Mouse (Mus musculus): ENCODE results near the gene Spire2.
A peak's percentile ranks its signal among the peaks of the same experiment; 100 is the strongest.

Gene Spire2

DNA sequence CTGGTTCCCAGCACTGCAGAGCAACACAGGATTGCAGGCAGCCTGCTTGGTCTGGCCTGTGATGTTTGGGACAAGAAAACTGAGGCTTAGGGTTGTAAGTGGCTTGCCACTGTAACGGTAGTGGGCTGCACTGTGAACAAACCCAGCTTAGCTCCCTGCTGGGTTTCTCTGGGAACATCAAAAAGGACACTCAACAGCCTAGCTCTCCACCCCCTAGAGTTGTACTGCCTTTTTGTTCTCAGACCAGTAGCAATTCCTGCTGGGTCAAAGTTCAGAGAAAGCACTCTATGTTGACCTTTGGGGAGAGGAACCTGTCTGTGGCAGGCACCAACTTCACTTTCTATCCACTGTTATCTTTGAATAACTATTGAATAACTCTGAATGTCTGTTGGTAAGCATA is 2.0 kb downstream of the Spire2 start:
- no peak for DNase-seq (ENCODE audit: low spot score)

GRCm38 (mm10) chr8:123337475-123337874 is 5.0 kb downstream of the Spire2 start:
- no peak for DNase-seq (ENCODE audit: low spot score)

GRCm38 (mm10) chr8:123340071-123340470 is 7.6 kb downstream of the Spire2 start:
- DNase-seq (ENCODE audit: low spot score), result no peak

DNA sequence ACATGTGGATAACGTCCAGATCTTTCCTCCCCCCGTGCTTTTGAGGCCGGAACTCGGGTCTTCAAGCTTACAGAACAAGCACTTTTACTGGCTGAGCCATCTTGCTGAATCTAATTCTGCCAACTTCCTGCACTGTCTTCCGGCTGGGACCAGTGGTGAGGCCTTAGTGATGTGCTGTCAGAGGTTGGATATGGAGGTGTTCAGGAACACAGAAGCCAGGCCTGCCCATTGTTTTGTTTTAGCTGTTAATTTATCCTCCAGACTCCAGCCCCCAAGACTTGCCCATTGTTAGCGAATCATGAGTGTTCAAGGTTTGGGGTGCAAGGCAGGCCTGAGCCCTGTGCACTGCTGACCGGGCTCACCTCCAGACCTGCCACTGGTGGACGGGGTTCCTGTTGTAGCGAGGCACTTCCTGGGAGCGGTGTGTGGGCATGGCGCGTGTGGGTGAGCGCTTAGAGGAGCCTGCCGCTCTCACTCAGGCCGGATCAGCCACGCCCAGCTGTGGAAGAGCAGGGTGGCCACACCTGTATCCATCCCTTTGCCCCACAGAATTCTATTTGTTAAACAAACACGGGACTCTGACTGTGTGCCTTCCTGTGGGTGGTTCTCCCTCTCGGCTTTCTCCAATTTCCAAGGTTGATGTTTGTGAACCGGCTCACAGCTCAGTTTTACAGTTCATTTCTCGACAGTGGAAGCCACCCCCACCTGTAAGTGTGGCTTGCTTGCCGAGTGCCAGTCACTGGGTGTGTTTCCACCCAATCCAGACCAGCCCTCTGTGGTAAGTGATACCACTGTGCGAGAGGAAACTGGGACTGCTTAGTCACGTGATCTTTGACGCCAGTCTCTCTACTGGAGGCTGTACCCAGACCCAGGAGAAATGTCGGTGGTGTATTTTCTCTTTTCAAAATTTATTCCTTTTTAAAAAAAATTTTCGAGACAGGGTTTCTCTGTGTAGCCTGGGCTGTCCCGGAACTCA is 8.8 kb downstream of the Spire2 start:
- no peak for DNase-seq (ENCODE audit: low spot score)

GRCm38 (mm10) chr8:123342253-123342652 is 9.7 kb downstream of the Spire2 start:
- DNase-seq (ENCODE audit: low spot score), result no peak

- no peak for DNase-seq (ENCODE audit: low spot score)
Measured at GRCm38 (mm10) chr8:123342911-123343310, 10.4 kb downstream of the Spire2 start.

DNA sequence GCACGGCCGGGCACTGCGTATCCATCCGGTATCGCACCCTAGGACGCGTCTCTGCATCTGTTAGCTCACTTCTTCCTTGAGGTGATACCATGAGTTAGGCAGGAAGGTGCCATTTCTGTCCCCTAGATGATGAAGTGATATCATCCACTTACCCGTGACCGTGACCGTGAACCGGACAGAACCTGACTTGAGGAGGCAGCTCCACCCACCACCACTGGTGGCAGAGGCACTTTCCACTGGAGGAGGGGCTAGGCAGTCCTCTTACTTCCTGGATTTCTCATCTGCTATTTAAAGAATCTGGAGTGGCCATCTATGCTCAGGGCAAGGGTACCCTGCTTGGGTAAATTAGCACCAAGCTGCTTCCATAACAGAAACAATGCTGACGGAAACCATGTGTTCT is 10.9 kb downstream of the Spire2 start:
- no peak for DNase-seq (ENCODE audit: low spot score)

DNA sequence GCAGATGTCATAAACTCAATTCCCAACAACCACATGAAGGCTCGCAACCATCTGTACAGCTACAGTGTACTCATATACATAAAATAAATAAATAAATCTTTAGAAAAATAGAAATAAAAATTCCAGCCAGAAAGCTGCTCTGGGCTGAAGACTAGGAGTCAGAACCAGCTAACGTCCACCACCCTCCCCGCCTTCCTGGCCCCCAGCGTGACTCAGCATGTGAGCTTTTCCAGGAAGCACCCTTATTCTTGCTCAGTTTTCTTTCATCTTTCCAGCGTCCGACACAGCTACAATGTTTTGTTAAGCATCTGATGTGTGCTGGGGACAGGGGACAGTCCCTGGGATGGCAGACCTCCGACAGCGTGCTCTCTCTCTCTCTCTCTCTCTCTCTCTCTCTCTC is 12.6 kb downstream of the Spire2 start:
- DNase-seq (ENCODE audit: low spot score), result no peak

- DNase-seq (ENCODE audit: low spot score), result no peak
Measured at GRCm38 (mm10) chr8:123345856-123346255, 13.3 kb downstream of the Spire2 start.

GRCm38 (mm10) chr8:123347293-123347692 is 14.8 kb downstream of the Spire2 start:
- no peak for DNase-seq (ENCODE audit: low spot score)

DNA sequence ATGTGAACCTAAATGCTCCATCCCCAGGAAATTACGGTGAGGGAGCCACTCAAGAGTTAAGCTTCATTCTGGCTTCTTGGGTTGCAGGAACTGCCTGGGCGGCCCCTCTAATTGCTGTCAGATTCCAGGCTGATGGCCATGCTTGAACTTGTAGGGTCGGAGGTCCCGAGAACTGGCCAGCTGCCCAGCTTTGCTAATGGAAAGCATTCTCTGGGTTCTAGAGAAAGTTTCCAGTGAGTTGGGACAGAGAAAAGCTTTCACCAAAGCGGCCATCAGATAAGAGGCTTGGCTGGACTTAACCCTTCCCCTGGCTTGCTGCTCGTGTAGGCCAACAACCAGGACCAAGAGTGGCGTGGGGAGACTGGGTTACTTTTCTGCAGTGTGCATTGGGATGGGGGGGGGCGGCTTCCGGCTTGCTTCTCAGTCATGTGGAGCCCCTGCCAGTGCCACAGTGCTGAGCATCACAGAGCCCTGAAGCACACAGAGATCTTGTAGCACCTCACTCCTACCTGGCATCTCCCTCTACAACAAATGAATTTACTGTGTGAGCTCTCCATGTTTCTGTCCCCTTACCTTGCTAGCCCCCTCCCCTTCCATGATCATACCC is 15.8 kb downstream of the Spire2 start:
- DNase-seq (ENCODE audit: low spot score), result peak; percentile 55

DNA sequence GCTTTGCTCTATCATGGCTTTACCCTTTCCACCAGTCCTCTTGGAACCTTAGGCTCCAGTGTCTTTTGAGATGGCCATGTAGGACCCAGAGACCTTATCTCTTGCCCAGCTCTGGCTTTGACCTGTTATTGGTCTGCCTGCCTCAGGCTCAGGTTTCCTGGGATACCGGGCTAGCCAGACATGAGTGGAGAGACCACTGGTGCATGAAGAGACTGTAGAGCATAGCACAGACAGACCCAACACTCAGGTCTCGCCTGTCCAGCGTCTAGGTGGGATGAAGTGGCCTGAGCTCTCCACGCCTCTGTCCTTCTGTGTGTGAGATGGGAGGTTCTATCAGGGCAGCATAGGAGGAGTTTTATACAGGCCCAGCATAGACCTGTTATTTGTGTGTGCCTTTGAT is 16.6 kb downstream of the Spire2 start:
- DNase-seq (ENCODE audit: low spot score), result no peak

GRCm38 (mm10) chr8:123352118-123352517 is 19.6 kb downstream of the Spire2 start:
- no peak for DNase-seq (ENCODE audit: low spot score)

DNA sequence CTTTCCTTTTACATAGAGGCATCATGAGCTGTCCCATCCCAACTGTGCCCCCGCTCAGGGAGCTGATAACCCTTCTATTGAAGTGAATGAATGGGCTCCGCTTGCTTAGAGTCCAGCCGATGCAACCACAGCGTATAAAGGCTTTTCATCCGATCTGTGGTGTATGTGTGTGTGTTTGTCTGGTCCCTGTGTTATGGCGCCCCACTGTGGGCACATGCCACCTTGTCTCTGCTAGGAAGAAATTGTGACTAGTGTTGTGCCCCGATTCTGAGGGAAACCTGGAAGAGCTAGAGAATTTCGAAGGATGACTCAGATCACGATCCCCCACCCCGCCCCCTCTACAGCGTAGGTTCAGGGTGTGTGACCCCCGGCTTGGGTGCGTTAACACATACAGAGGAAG is 20.3 kb downstream of the Spire2 start:
- peak; percentile 69 for DNase-seq (ENCODE audit: low spot score)

GRCm38 (mm10) chr8:123353216-123353615 is 20.7 kb downstream of the Spire2 start:
- no peak for DNase-seq (ENCODE audit: low spot score)

DNA sequence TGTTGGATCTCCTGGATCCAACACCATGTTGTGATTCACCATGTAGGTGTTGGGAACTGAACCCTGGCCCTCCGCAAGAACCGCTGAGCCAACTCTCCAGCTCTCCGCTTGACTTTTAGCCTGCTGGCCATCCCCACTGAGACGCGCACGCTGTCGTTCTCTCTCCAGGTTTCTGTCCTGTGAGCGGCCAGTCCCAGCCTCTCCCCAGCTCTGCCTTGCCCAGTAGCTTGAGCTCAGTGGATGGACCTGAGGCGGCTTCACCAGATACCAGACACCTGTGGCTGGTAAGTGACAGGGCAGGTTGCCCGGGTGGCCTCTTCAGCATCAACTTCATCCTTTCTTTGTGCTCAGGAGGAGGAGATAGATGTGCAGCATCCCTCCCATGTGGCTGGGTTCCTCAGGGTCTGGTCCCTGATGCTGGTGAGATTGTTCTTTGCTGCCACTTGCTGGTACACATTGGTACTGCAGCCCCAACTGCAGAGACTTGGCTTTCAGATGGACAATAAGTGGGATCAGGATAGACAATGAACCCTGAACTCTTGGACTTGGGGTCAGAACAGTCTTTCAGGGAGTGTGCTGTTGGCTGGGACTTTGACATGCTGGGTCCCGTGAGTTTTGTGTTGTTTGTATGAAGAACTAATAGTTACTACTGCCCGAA is 28.7 kb downstream of the Spire2 start:
- peak; percentile 91 for DNase-seq (ENCODE audit: low spot score)

GRCm38 (mm10) chr8:123373403-123374238 is 41.1 kb downstream of the Spire2 start, which contains the start of gene Tcf25:
Gene Tcf25, plus strand, starts transcription at chr8:123373753.
- peak; percentile 95 for DNase-seq (ENCODE audit: low spot score)

DNA sequence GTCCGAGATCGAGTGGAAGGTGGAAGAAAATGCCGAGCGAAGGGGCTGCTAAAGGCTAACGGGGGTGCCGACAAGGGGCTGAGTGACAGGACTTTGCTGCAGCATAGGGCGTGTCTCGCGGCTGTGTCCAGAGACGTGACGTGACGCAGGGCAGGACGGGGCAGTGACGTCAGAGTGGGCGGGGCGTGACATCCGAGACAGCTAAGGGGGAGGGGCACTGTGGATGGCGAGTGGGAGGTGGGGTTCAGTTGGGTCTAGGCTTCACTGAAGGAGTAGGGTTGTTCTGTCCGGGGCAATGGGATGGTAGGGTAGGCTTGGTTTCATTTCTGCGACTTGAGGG is 41.7 kb downstream of the Spire2 start:
- peak; percentile 97 for DNase-seq (ENCODE audit: low spot score)

- DNase-seq (ENCODE audit: low spot score), result no peak
Measured at GRCm38 (mm10) chr8:123375701-123376100, 43.2 kb downstream of the Spire2 start.

- no peak for DNase-seq (ENCODE audit: low spot score)
Measured at GRCm38 (mm10) chr8:123376106-123376505, 43.6 kb downstream of the Spire2 start.

GRCm38 (mm10) chr8:123381711-123382110 is 49.2 kb downstream of the Spire2 start:
- no peak for DNase-seq (ENCODE audit: low spot score)

DNA sequence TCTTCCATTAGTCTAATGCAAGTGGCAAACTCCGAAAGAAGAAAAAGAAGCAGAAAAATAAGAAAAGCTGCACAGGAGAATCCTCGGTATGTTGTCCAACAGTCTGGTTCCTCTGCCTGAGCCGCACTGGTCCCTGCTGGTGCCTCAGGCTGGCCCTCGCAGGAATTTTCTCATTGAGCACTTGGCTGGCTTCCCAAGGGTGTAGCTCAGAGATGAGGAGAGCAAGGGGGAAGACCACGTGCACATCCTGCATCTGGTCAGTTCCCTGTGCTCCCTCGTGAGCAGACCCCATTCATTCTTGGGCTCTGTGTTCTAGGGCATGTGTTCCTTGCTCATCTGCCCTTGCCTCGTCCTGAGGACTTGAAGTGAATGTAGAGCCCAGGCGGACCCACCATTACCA is 50.0 kb downstream of the Spire2 start:
- no peak for DNase-seq (ENCODE audit: low spot score)
